Mouse (Mus musculus): Measurements from ENCODE around the gene Vsig10l.

The Vsig10l gene

GRCm38 (mm10) chr7:43462851-43463250 lies at the start of gene Vsig10l:
Gene Vsig10l (plus strand): TSS chr7:43463151.
- no peak for DNase-seq (ENCODE audit: low spot score)

DNA sequence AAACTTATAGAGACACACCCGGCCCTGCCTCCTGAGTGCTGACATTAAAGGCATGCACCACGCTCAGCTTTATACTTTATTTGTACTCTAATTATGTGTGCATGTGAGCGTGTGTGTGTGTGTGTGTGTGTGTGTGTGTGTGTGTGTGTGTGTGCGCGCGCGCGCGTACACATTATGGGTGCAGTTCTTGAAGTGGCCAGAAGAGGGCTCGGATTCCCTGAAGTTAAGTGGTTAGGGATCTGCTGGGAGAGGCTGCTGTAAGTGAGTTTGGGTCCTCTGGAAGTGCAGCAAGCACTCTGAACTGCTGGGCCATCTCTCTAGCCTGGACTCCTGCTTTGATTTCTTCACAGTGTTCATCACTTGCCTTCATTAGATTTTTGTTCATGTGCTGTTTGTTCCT lies 45.7 kb upstream of the Vsig10l start:
- no peak for DNase-seq (ENCODE audit: low spot score)

DNA sequence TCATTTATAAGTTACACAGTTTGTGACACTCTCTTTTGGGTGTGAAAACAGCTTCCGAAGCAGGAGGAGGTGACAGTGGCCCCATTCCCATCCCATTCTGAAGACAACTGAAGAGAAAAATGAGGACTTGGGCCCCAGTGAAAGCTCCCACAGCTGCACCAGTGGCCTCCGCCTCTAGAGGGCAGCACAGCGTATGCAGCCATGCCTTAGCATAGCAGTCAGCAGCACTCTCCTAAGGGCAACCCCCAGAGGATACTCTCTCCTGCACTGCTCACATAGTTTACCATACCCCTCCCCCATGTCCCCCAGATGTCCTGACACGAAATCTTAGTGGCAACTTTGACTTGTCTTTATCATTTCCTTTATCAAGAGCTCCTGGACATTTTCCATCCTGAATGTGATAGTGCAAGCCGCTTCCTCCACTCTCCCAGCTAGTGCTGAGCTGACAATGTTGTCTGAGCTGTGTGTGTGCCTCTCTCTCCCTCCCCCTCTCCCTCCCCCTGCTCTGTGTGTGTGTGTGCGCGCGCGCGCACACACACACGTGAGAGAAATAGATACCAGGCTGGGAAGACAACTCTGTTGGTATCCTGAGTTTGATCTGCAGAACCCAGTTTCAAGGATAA lies 39.8 kb upstream of the Vsig10l start:
- peak; percentile 84 for DNase-seq (ENCODE audit: low spot score)

GRCm38 (mm10) chr7:43423991-43424625 lies 38.8 kb upstream of the Vsig10l start:
- DNase-seq (ENCODE audit: low spot score) = peak; percentile 72

GRCm38 (mm10) chr7:43427406-43427805 lies 35.5 kb upstream of the Vsig10l start, which contains the start of gene Lim2:
Gene Lim2 (plus strand): TSS chr7:43427670.
- DNase-seq (ENCODE audit: low spot score) = no peak

- DNase-seq (ENCODE audit: low spot score) = no peak
Observed at GRCm38 (mm10) chr7:43429500-43429899, 33.5 kb upstream of the Vsig10l start.

DNA sequence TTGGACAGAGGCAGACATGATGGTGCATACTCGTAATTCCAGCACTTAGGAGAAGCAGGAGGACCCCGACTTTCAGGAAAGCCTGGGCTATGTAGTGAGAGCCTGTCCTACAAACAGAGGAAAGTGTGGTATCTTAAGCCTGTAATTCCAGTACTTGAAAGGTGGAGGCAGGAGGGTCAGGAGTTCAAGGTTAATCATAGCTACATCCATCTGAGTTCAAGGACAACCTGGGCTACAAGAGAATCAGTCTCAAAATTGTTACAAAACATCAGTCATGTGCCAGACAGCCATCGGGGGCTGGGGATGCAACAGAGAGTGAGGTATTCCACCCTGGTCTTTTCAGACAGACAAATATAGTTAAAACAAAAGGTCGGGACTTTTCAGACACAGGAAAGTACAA lies 30.1 kb upstream of the Vsig10l start:
- no peak for DNase-seq (ENCODE audit: low spot score)

- no peak for DNase-seq (ENCODE audit: low spot score)
Observed at GRCm38 (mm10) chr7:43434676-43435075, 28.3 kb upstream of the Vsig10l start.

GRCm38 (mm10) chr7:43436341-43437255 lies 26.4 kb upstream of the Vsig10l start, which contains the start of gene Nkg7:
Gene Nkg7 (plus strand): TSS chr7:43437073.
- no peak for DNase-seq (ENCODE audit: low spot score)

- DNase-seq (ENCODE audit: low spot score) = no peak
Observed at GRCm38 (mm10) chr7:43438611-43439010, 24.3 kb upstream of the Vsig10l start.

GRCm38 (mm10) chr7:43440482-43440881 lies 22.5 kb upstream of the Vsig10l start, which contains the start of gene Cldnd2:
Gene Cldnd2 (plus strand): TSS chr7:43440782.
- DNase-seq (ENCODE audit: low spot score) = no peak

- DNase-seq (ENCODE audit: low spot score) = no peak
Observed at GRCm38 (mm10) chr7:43441071-43441470, 21.9 kb upstream of the Vsig10l start.

DNA sequence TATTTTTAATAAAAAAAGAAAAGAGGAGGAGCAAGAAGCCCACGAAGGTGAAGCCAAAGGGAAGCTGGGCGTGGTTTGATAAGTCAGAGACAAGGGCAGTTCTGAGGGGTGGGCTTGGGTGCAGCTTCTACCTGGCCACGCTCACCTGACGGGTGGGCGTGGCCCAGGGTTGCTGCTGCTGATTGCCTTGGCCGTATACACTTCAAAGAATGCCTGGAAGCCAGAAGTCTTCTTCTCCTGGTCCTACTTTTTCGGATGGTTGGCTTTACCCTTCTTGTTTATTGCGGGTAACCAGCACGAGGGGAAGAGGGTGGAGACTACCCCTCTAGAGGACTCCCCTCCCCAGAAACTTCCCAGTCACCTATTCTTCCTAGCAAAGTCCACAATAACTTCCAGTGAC lies 20.3 kb upstream of the Vsig10l start:
- no peak for DNase-seq (ENCODE audit: low spot score)

- peak; percentile 82 for DNase-seq (ENCODE audit: low spot score)
Observed at GRCm38 (mm10) chr7:43443126-43443916, 19.6 kb upstream of the Vsig10l start.

- DNase-seq (ENCODE audit: low spot score) = peak; percentile 95
Observed at GRCm38 (mm10) chr7:43443917-43444293, 19.0 kb upstream of the Vsig10l start, which contains the start of the genes Etfb and Gm45233. Gene Etfb (plus strand): TSS chr7:43444083. Gene Gm45233 (plus strand): TSS chr7:43444128.

DNA sequence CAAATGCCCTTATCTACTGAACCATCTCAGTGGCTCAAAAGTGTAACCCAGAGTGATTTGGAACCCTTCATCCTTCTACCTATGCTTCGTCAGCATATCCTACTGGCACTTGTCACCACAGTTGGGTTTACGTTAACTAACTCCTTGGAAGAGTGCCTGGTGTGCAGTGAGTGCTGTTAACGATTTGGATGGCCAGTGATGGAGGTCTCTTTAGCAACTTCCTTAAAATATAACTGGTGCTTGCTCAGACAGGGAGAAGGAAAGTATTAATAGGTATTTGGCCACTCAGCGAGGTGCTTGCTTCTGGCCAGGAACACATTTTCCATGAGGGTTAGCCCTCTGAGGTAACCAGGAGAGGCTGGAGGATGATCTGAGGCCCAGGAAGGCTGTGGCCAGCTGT lies 15.2 kb upstream of the Vsig10l start:
- no peak for DNase-seq (ENCODE audit: low spot score)

DNA sequence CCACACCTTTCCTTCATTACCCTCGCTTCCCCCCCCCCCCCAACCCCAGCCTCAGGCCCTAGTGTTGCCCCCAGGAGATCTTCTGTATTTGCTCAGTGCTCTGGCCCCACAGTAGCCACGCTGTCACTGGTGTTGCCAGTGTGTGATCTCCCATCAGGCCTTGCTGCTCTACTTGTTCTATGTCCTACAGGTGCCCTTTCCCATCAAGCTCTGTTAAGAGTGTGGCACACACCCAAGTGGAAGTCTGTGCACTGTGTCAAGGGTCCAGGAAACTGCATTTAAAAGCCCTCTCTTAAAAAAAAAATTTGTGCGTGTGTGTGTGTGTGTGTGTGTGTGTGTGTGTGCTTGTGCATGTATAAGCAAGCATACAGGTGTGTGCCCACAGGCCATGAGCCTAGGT lies 14.7 kb upstream of the Vsig10l start:
- no peak for DNase-seq (ENCODE audit: low spot score)

GRCm38 (mm10) chr7:43449811-43450210 lies 13.1 kb upstream of the Vsig10l start:
- DNase-seq (ENCODE audit: low spot score) = no peak

DNA sequence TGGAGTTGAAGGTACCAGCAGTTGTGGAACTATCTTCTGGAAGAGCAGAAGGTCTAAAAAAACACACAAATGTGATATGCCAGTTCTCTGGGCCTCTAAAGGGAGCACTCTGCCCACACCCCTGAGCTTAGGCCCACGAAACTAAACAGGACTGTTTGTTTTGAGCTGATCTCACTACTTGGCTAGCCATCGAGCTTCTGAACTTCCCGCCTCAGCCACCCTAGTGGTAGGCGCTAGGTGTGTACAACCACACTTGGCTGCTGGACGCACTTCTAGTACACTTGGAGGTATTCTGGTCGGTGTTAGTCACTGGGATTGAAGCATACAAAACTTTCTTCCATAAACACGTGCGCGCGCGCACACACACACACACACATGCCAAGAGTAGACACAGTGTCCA lies 11.2 kb upstream of the Vsig10l start:
- no peak for DNase-seq (ENCODE audit: low spot score)

DNA sequence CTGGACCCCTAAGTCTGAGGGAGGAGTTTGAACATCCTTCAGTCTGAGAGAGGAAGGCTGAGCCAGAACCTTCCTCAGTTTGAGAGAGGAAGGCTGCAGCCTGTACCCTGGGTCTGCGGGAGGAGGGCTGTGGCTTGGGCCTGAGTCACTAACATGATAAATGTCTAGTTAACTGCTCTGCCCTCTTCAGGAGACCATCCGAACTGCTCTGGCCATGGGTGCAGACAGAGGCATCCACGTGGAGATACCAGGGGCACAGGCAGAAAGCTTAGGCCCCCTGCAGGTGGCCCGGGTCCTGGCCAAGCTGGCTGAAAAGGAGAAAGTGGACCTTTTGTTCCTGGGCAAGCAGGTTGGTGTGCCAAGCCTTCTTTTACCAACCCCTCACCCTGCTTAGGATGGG lies 10.3 kb upstream of the Vsig10l start:
- DNase-seq (ENCODE audit: low spot score) = no peak

- no peak for DNase-seq (ENCODE audit: low spot score)
Observed at GRCm38 (mm10) chr7:43453599-43454355, 9.2 kb upstream of the Vsig10l start.
